Mouse (Mus musculus): ENCODE measurements around the gene Smim15.

GRCm38 (mm10) chr13:108032789-108033188 lies 11.5 kb upstream of the Smim15 start:
- TF ChIP-seq TAL1 (IDR thresholded peaks at IDR 0.05; ENCODE audit: low read length) = no peak
- no peak for TF ChIP-seq GATA1 (IDR thresholded peaks at IDR 0.05; ENCODE audit: low read length)
